8 mouse cellular contexts compared by ENCODE assay signal in genomic region chr13:73468834-73469233, GRCm38 (mm10). TPM values are rescaled to one million over a fixed set of nuclear protein-coding genes. Genes with fewer than 3 reads are reported as not detected.
DNase-seq lines count a peak whose midpoint lies in the region; ATAC-seq and TF ChIP-seq lines count a peak whose summit lies in the region.

No protein-coding gene starts in this region.

- ATAC-seq in embryonic facial prominence, embryonic 14.5 days (ENCODE audit: low read depth): no peak
- ATAC-seq in hindbrain, embryonic 16.5 days: no peak
- no peak for ATAC-seq in midbrain, embryonic 14.5 days (ENCODE audit: low FRiP score, low TSS enrichment)

- no peaks in the 10 kb centered on the region for H3K36me3 ChIP-seq in embryonic facial prominence, embryonic 14.5 days (ENCODE audit: control insufficient read depth, insufficient read depth, low read length)
- no peaks in the 10 kb centered on the region for H3K36me3 ChIP-seq in hindbrain, embryonic 16.5 days (ENCODE audit: control insufficient read depth, insufficient read depth, low read length)
- no peaks in the 10 kb centered on the region for H3K36me3 ChIP-seq in midbrain, embryonic 14.5 days (ENCODE audit: control insufficient read depth, insufficient read depth, low read length)

- no peak for DNase-seq in left cerebral cortex, adult 2 months (ENCODE audit: extremely low spot score in 1 of 2, low spot score in 2 of 2)
- DNase-seq in left cerebral cortex, adult 18-20 months (ENCODE audit: low spot score in 2 of 2): no peak
- DNase-seq in embryonic facial prominence, embryonic 14.5 days (ENCODE audit: low spot score): no peak
- DNase-seq in midbrain, embryonic 14.5 days: no peak
- no peak for DNase-seq in layer of hippocampus, adult 9-11 months
- DNase-seq in embryo, embryonic 10 days (ENCODE audit: low spot score): no peak
- no peak for DNase-seq in urinary bladder, postnatal 4 days (ENCODE audit: low spot score in 2 of 2)

- 59% methylated on average over 3 of the region's 3 CpGs for WGBS in embryonic facial prominence, embryonic 14.5 days
- 61% methylated on average over 3 of the region's 3 CpGs for WGBS in hindbrain, embryonic 16.5 days
- 49% methylated on average over 3 of the region's 3 CpGs for WGBS in midbrain, embryonic 14.5 days

- intact Hi-C loops in left cerebral cortex, adult 2 months (cut with DNase I): loop anchor here (2.0 kb wide), 1 partner anchor 36 kb away; no protein-coding TSS in a partner anchor

- peaks cover 18% of the 10 kb centered on the region for H3K4me1 ChIP-seq in embryonic facial prominence, embryonic 14.5 days (ENCODE audit: control insufficient read depth, insufficient read depth, low read length)
- H3K4me1 ChIP-seq in hindbrain, embryonic 16.5 days (ENCODE audit: control insufficient read depth, insufficient read depth, low read depth, low read length): peaks cover 26% of the 10 kb centered on the region
- peaks cover 21% of the 10 kb centered on the region for H3K4me1 ChIP-seq in midbrain, embryonic 14.5 days (ENCODE audit: control insufficient read depth, insufficient read depth, low read length)

- peak overlapping the region; percentile 91 for H3K4me2 ChIP-seq in embryonic facial prominence, embryonic 14.5 days (ENCODE audit: low read depth, low read length)
- H3K4me2 ChIP-seq in hindbrain, embryonic 16.5 days (ENCODE audit: low read length): peak overlapping the region; percentile 80
- H3K4me2 ChIP-seq in midbrain, embryonic 14.5 days (ENCODE audit: low read length): peak overlapping the region; percentile 89

- H3K9me3 ChIP-seq in embryonic facial prominence, embryonic 14.5 days (ENCODE audit: control insufficient read depth, low read length): no peaks in the 10 kb centered on the region
- no peaks in the 10 kb centered on the region for H3K9me3 ChIP-seq in hindbrain, embryonic 16.5 days (ENCODE audit: control insufficient read depth, low read length)
- H3K9me3 ChIP-seq in midbrain, embryonic 14.5 days (ENCODE audit: control insufficient read depth, low read length): no peaks in the 10 kb centered on the region

- H3K27me3 ChIP-seq in embryonic facial prominence, embryonic 14.5 days (replicated peaks; ENCODE audit: control insufficient read depth, insufficient read depth, low read length): no peaks in the 10 kb centered on the region
- H3K27me3 ChIP-seq in hindbrain, embryonic 16.5 days (replicated peaks; ENCODE audit: control insufficient read depth, insufficient read depth, low read length): no peaks in the 10 kb centered on the region
- no peaks in the 10 kb centered on the region for H3K27me3 ChIP-seq in midbrain, embryonic 14.5 days (ENCODE audit: control insufficient read depth, insufficient read depth, low read length)

- no peak for TF ChIP-seq CTCF in left cerebral cortex, adult 2 months (IDR thresholded peaks at IDR 0.05)

- H3K4me3 ChIP-seq in left cerebral cortex, adult 2 months: peak overlapping the region; percentile 89
- peak overlapping the region; percentile 94; the same call in 1 of the 2 replicates for H3K4me3 ChIP-seq in embryonic facial prominence, embryonic 14.5 days (ENCODE audit: low read depth, low read length)
- peak overlapping the region; percentile 10; the same call in 1 of the 2 replicates for H3K4me3 ChIP-seq in hindbrain, embryonic 16.5 days (ENCODE audit: low read length)
- no peak overlapping the region for H3K4me3 ChIP-seq in midbrain, embryonic 14.5 days (replicated peaks; ENCODE audit: low read depth, low read length)

- H3K27ac ChIP-seq in left cerebral cortex, adult 2 months: no peak overlapping the region
- no peak overlapping the region for H3K27ac ChIP-seq in embryonic facial prominence, embryonic 14.5 days (replicated peaks; ENCODE audit: low read depth, low read length)
- H3K27ac ChIP-seq in hindbrain, embryonic 16.5 days (ENCODE audit: low read depth, low read length): no peak overlapping the region
- no peak overlapping the region for H3K27ac ChIP-seq in midbrain, embryonic 14.5 days (replicated peaks; ENCODE audit: low read depth, low read length)

- peak overlapping the region; percentile 93 for H3K9ac ChIP-seq in embryonic facial prominence, embryonic 14.5 days (ENCODE audit: low read depth, low read length)
- H3K9ac ChIP-seq in hindbrain, embryonic 16.5 days (ENCODE audit: low read depth, low read length): no peak overlapping the region; the same call in 1 of the 2 replicates
- 0 out of 2 replicates have a peak overlapping the region, but pooled peaks have one; percentile 14 for H3K9ac ChIP-seq in midbrain, embryonic 14.5 days (replicated peaks; ENCODE audit: low read length)

RNA-seq across cellular contexts. Expression of gene Lpcat1, which starts 1.8 kb away (rescaled TPM):
- total RNA-seq in left cerebral cortex, adult 2 months (2021): 10 to 100 TPM; 40.8 to 47.2 TPM
- 10 to 100 TPM; 45.9 to 48.0 TPM for total RNA-seq in left cerebral cortex, adult 18-20 months (2021)
- polyA plus RNA-seq in embryonic facial prominence, embryonic 14.5 days (2014; fragmentation: Nextera tagmentation; extraction: Ambion mirVana): 39.4 and 43.6 TPM in 2 replicates
- polyA plus RNA-seq in hindbrain, embryonic 16.5 days (2015; fragmentation: Nextera tagmentation; extraction: Ambion mirVana): 71.6 and 72.9 TPM in 2 replicates
- polyA plus RNA-seq in midbrain, embryonic 14.5 days (2014; fragmentation: Nextera tagmentation; extraction: Ambion mirVana): 74.4 and 76.9 TPM in 2 replicates
